Mouse (Mus musculus): ENCODE measurements around the gene Ercc6. TPM values are rescaled to one million over a fixed set of nuclear protein-coding genes. Genes with fewer than 3 reads are reported as not detected.
A peak's percentile ranks its signal among the peaks of the same experiment; 100 is the strongest.

Gene Ercc6
- 16.8 and 18.5 TPM in 2 replicates for polyA plus RNA-seq (2015; fragmentation: Nextera tagmentation; extraction: Ambion mirVana)

DNA sequence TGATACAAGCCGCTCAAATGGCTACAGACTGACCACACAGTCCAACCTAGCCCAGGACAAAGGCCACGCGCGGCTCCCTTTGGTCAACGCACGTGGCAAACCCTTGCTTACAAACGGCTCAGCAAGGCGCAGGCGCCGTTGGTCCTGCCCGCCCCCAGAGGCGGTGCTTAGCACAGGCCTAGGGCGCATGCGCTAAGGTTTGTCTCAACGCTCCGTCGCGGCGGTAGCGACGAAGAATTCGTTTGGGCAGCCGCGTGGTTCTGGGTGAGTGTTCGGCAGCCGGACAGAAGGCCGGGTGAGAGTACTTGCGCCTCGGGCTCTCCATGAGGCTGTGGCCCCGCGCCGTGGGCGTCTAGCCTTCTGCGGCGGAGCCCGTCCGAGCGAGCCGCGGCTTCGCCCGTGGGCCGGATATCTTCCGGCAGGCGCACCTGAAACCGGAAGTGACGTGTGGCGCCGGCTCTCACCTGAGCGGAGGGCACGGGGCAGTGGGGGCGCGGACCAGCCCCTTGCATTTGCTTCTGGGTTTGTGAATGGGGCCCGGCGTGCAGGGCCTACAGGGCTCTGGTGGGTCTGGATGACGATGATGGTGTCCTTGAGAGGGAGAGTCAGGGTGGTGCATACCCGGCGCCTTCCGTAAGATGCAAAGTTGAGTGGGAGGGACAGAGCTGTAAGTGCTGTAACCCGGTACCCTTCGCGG is at the start of gene Ercc6:
Gene Ercc6, plus strand, starts transcription at position 186 of the 697 bp plus-strand sequence.
- Histone ChIP-seq H3K4me3 (ENCODE audit: low read length) (peak within 1 kb of the TSS; percentile 79), H3K27ac (ENCODE audit: low read length) (peak within 1 kb of the TSS; percentile 72), H3K9me3 (ENCODE audit: control insufficient read depth, low read length) (no peaks in the 10 kb centered on the region), H3K9ac (ENCODE audit: low read length) (peak within 1 kb of the TSS; percentile 86), H3K27me3 (ENCODE audit: control insufficient read depth, insufficient read depth, low read depth, low read length) (no peaks in the 10 kb centered on the region), H3K4me2 (ENCODE audit: low read depth, low read length) (peak within 1 kb of the TSS; percentile 83), H3K4me1 (replicated peaks; ENCODE audit: control insufficient read depth, insufficient read depth, low read length) (peaks cover 11% of the 10 kb centered on the region), H3K36me3 (ENCODE audit: control insufficient read depth, insufficient read depth, low read length) (peaks cover 8% of the 10 kb centered on the region; the same call in 1 of the 2 replicates)
- ATAC-seq (ENCODE audit: low read depth): peak; percentile 97
- under 1% methylated on average over 62 of the region's 62 CpGs for WGBS

DNA sequence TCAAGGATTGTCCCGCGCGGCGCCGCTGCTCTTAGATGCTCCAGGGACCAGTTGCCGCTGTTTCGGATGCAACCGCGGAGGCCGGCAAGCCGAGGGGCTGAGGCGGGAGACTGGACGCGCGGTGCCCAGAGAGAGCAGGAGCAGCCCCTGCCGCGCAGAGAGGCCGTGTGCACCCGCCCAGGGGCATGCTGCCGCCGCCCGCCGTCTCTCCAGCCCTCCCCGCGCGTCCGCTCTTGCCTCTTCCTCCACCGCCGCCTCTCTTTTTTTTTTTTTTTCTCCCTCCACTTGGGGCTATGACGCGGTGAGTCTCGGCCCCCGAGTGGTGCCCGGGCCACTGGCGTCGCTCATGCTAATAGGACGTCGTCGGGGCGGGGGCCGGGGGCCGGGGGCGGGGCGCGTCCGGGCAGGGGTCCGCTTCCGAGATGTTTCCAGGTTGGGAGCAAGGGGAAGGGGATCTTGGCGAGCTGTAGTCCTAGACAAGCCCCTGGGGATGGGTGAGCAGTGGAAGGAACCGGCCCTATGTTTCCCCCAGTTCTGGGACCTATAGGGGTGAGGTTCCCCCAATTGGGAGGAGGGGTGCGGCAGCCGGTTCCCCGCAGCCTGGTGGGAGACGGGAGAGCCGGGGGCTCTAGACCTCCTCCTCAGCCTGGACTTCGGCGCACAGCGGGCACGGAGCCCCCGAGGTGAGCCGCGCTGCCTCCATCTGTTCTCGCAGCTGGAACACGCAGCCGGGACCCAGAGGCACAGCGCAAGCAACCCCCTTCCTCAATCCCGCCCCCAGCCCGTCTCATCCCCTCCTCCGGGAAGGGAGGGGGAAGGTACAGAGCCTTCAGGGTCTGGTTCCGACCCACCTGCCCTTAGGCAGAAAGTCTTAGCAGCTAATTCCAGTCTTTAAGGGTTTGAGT is 48.5 kb upstream of the Ercc6 start, which contains the start of gene Slc18a3:
Gene Slc18a3, minus strand, starts transcription at position 250 of the 905 bp plus-strand sequence.
- WGBS: under 1% methylated on average over 65 of the region's 70 CpGs
- Histone ChIP-seq H3K9me3 (ENCODE audit: control insufficient read depth, low read length) (no peaks in the 10 kb centered on the region), H3K27me3 (ENCODE audit: control insufficient read depth, insufficient read depth, low read depth, low read length) (peaks cover 76% of the 10 kb centered on the region), H3K36me3 (ENCODE audit: control insufficient read depth, insufficient read depth, low read length) (no peaks in the 10 kb centered on the region), H3K4me2 (ENCODE audit: low read depth, low read length) (peak within 1 kb of the TSS; percentile 45), H3K4me1 (replicated peaks; ENCODE audit: control insufficient read depth, insufficient read depth, low read length) (no peaks in the 10 kb centered on the region; the same call in 1 of the 2 replicates), H3K4me3 (ENCODE audit: low read length) (peak within 1 kb of the TSS; percentile 30), H3K9ac (ENCODE audit: low read length) (no peak within 1 kb of the TSS), H3K27ac (ENCODE audit: low read length) (no peak within 1 kb of the TSS)
- peak; percentile 36; the same call in 1 of the 2 replicates for ATAC-seq (ENCODE audit: low read depth)

DNA sequence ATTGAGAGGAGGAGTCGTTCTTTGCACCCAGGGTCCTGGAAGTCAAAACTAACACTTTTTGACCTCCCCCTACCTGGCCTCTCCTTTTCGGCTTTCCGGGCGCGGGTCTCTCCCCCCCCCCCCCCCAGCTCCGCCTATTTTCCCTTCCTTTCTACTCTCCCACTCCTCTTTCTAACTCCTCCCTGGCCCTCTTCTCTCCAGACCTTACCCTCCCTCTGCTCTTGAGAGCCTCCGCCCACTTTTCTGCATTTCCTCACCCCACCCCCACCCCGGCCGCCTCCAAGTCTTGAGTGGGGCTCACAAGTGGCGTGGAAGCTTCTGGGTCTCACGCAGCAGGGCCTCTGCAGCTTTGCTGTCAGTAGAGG is 47.8 kb upstream of the Ercc6 start:
- Histone ChIP-seq H3K27ac (ENCODE audit: low read length) (no peak overlapping the region), H3K4me2 (ENCODE audit: low read depth, low read length) (no peak overlapping the region), H3K9ac (ENCODE audit: low read length) (no peak overlapping the region), H3K4me3 (ENCODE audit: low read length) (no peak overlapping the region), H3K9me3 (ENCODE audit: control insufficient read depth, low read length) (no peaks in the 10 kb centered on the region), H3K36me3 (ENCODE audit: control insufficient read depth, insufficient read depth, low read length) (no peaks in the 10 kb centered on the region), H3K4me1 (replicated peaks; ENCODE audit: control insufficient read depth, insufficient read depth, low read length) (no peaks in the 10 kb centered on the region; the same call in 1 of the 2 replicates), H3K27me3 (ENCODE audit: control insufficient read depth, insufficient read depth, low read depth, low read length) (peaks cover 70% of the 10 kb centered on the region)
- no peak for ATAC-seq (ENCODE audit: low read depth)
- WGBS: 0% methylated on average over 7 of the region's 11 CpGs

DNA sequence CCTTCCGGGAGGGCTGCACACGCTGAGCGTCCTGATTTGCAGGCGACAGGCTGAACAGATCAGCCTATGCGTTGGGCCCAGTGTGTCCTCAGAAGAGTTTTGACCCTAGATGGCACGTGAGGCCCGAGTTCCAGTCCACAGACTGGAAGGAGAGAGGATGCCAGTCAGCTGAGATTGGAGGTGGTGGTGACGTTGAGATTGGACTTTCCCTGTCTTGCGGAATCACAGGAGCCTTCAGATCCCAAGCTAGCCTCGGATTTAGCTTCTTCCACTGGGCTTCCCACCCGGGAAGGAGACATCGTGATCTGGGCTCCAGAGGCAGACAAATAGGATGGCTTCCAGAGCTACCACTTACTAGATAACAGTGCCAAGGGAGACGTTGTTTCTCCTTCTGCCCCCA is 47.4 kb upstream of the Ercc6 start, which contains the start of gene Chat:
Gene Chat, minus strand, starts transcription at position 101 of the 400 bp plus-strand sequence.
- Histone ChIP-seq H3K9me3 (ENCODE audit: control insufficient read depth, low read length) (no peaks in the 10 kb centered on the region), H3K36me3 (ENCODE audit: control insufficient read depth, insufficient read depth, low read length) (no peaks in the 10 kb centered on the region), H3K4me1 (replicated peaks; ENCODE audit: control insufficient read depth, insufficient read depth, low read length) (no peaks in the 10 kb centered on the region; the same call in 1 of the 2 replicates), H3K27me3 (ENCODE audit: control insufficient read depth, insufficient read depth, low read depth, low read length) (peaks cover 66% of the 10 kb centered on the region), H3K27ac (ENCODE audit: low read length) (no peak within 1 kb of the TSS), H3K9ac (ENCODE audit: low read length) (no peak within 1 kb of the TSS), H3K4me2 (ENCODE audit: low read depth, low read length) (peak within 1 kb of the TSS; percentile 45), H3K4me3 (ENCODE audit: low read length) (peak within 1 kb of the TSS; percentile 30)
- 12% methylated on average over 13 of the region's 13 CpGs for WGBS
- no peak for ATAC-seq (ENCODE audit: low read depth)

DNA sequence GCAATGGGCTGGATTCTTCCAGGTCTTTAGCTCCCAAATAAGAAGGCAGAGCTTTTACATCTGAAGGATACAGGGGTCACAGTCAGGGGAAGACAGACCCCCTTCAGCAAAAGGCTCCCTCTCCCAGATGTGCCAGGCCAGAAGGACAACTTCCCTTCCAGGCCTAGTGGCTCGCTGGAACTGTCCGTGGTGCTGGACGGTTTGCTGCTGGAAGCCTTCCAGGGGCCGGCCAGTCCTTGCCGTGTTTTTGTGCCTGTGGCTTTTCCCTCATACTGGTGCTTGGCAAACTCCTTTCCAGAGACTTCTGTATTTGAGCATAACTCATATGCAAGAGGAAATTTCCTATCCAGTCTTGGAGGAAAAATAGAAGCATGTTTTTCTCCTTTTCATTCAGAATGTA is 45.7 kb upstream of the Ercc6 start:
- H3K27me3 ChIP-seq (ENCODE audit: control insufficient read depth, insufficient read depth, low read depth, low read length): peaks cover 49% of the 10 kb centered on the region
- 3% methylated on average over 5 of the region's 5 CpGs for WGBS

DNA sequence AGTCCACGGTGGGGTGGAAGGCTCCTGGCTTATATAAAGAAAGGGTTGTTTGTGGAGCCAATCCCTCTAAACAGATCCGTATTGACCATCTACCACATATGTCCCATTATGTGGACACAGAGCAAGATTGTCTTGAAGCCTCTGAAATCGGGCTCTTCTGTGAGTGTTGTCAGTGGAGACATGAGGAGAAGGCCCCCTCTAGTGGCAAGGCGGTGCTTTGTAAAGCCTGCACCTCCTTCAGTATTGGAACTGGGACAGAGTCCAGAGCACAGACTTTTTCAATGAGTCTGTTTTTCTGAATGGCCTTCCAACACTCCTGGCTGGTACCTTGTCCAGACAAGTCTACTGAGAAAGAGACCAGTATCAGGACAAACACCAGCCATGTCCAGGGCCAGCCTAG is 40.3 kb upstream of the Ercc6 start:
- no peaks in the 10 kb centered on the region for H3K4me1 ChIP-seq (replicated peaks; ENCODE audit: control insufficient read depth, insufficient read depth, low read length)
- no peaks in the 10 kb centered on the region; the same call in 1 of the 2 replicates for H3K27me3 ChIP-seq (ENCODE audit: control insufficient read depth, insufficient read depth, low read depth, low read length)
- no peaks in the 10 kb centered on the region for H3K9me3 ChIP-seq (ENCODE audit: control insufficient read depth, low read length)
- no peak overlapping the region for H3K27ac ChIP-seq (ENCODE audit: low read length)
- 11% methylated on average over 4 of the region's 4 CpGs for WGBS
- H3K4me3 ChIP-seq (ENCODE audit: low read length): no peak overlapping the region
- no peak overlapping the region for H3K4me2 ChIP-seq (ENCODE audit: low read depth, low read length)
- H3K9ac ChIP-seq (ENCODE audit: low read length): no peak overlapping the region
- 0 out of 2 replicates have a peak, but pooled peaks have one; percentile 28 for ATAC-seq (ENCODE audit: low read depth)
- no peaks in the 10 kb centered on the region for H3K36me3 ChIP-seq (ENCODE audit: control insufficient read depth, insufficient read depth, low read length)

More for the DNA sequence above, 45.7 kb upstream of the Ercc6 start:
- Histone ChIP-seq H3K9ac (ENCODE audit: low read length) (no peak overlapping the region), H3K27ac (ENCODE audit: low read length) (no peak overlapping the region), H3K4me2 (ENCODE audit: low read depth, low read length) (no peak overlapping the region), H3K4me3 (ENCODE audit: low read length) (no peak overlapping the region), H3K4me1 (replicated peaks; ENCODE audit: control insufficient read depth, insufficient read depth, low read length) (no peaks in the 10 kb centered on the region; the same call in 1 of the 2 replicates), H3K9me3 (ENCODE audit: control insufficient read depth, low read length) (no peaks in the 10 kb centered on the region), H3K36me3 (ENCODE audit: control insufficient read depth, insufficient read depth, low read length) (no peaks in the 10 kb centered on the region)
- no peak for ATAC-seq (ENCODE audit: low read depth)

DNA sequence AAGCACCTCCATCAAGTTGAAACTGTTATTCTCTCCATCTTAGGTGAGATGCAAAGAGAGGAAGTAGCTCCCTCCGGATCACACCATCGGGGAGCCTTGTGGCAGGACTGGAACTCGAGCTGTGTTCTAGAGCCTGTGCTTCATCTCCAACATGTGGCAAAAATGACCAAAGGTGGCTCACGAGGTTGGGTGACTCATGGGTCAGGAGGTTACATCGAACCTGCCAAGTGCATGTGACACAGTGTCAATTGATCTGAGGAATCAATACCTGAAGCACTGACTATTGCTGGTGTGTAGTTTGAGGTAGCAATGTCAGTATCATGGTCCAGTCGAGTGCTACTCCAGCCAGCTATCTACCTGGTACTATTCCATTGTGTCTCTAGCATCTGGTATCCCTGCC is 36.8 kb upstream of the Ercc6 start:
- Histone ChIP-seq H3K9me3 (ENCODE audit: control insufficient read depth, low read length) (no peaks in the 10 kb centered on the region), H3K9ac (ENCODE audit: low read length) (no peak overlapping the region), H3K4me2 (ENCODE audit: low read depth, low read length) (no peak overlapping the region), H3K4me3 (ENCODE audit: low read length) (no peak overlapping the region), H3K27ac (ENCODE audit: low read length) (no peak overlapping the region), H3K27me3 (ENCODE audit: control insufficient read depth, insufficient read depth, low read depth, low read length) (no peaks in the 10 kb centered on the region), H3K36me3 (ENCODE audit: control insufficient read depth, insufficient read depth, low read length) (no peaks in the 10 kb centered on the region), H3K4me1 (replicated peaks; ENCODE audit: control insufficient read depth, insufficient read depth, low read length) (no peaks in the 10 kb centered on the region)
- WGBS: 74% methylated on average over 6 of the region's 6 CpGs
- ATAC-seq (ENCODE audit: low read depth): no peak

DNA sequence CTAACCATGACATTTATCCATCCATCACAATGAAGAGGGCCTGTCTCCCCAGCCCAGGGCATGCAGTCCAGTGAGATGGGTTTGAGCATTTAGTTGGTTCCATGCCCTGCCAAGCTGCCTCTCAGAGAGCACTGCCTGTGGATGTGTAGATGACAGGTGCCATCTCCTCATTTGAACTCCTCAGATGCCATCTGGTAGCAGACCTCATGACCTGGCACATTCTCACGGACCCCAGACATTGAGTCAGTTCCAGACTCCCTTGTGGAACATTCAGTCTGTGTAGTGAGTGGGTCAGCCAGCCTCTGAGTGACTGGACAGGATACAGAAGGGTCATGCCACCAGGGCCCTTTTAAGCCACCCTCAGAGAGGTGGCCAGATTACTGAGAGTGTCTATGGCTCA is 35.7 kb upstream of the Ercc6 start:
- no peak overlapping the region for H3K9ac ChIP-seq (ENCODE audit: low read length)
- 52% methylated on average over 1 of the region's 1 CpGs for WGBS
- no peak overlapping the region for H3K4me2 ChIP-seq (ENCODE audit: low read depth, low read length)
- no peaks in the 10 kb centered on the region for H3K4me1 ChIP-seq (replicated peaks; ENCODE audit: control insufficient read depth, insufficient read depth, low read length)
- H3K27me3 ChIP-seq (ENCODE audit: control insufficient read depth, insufficient read depth, low read depth, low read length): no peaks in the 10 kb centered on the region
- H3K9me3 ChIP-seq (ENCODE audit: control insufficient read depth, low read length): no peaks in the 10 kb centered on the region
- no peak for ATAC-seq (ENCODE audit: low read depth)
- no peak overlapping the region for H3K27ac ChIP-seq (ENCODE audit: low read length)
- no peak overlapping the region for H3K4me3 ChIP-seq (ENCODE audit: low read length)
- H3K36me3 ChIP-seq (ENCODE audit: control insufficient read depth, insufficient read depth, low read length): no peaks in the 10 kb centered on the region

DNA sequence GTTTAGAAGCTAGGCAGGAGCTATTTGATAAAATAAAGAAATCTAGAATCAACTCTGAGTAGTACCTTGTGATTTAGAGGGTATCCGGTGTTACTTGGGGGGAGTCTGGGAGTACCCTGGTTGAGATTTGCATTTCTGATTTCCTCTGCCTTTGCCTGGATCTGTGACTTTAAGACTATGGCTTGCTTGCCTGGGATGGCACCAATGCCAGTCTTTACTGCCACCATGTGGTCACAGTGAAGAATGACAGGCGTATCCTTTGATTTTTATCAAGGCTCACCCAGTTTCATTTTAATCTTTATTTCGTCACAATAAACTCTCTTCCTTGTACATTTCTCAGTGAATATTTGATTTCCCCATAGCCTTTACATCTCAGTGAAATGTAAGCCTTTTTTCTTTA is 31.3 kb upstream of the Ercc6 start:
- Histone ChIP-seq H3K27ac (ENCODE audit: low read length) (no peak overlapping the region), H3K4me1 (replicated peaks; ENCODE audit: control insufficient read depth, insufficient read depth, low read length) (no peaks in the 10 kb centered on the region), H3K27me3 (ENCODE audit: control insufficient read depth, insufficient read depth, low read depth, low read length) (no peaks in the 10 kb centered on the region), H3K9me3 (ENCODE audit: control insufficient read depth, low read length) (no peaks in the 10 kb centered on the region), H3K9ac (ENCODE audit: low read length) (no peak overlapping the region), H3K36me3 (ENCODE audit: control insufficient read depth, insufficient read depth, low read length) (no peaks in the 10 kb centered on the region), H3K4me3 (ENCODE audit: low read length) (no peak overlapping the region), H3K4me2 (ENCODE audit: low read depth, low read length) (no peak overlapping the region)
- no peak for ATAC-seq (ENCODE audit: low read depth)
- 6% methylated on average over 3 of the region's 3 CpGs for WGBS
